Mouse (Mus musculus) hindbrain, embryonic 16.5 days (tissue): ENCODE results near the gene Ring1. TPM values are rescaled to one million over a fixed set of nuclear protein-coding genes. Genes with fewer than 3 reads are reported as not detected.
A peak's percentile ranks its signal among the peaks of the same experiment; 100 is the strongest.

ENCODE experiments used
- ATAC-seq: fragments of 200-750 bp; cut with Nextera tagmentation; 2 replicates; pipeline ENCODE4 v1.8.0; 2017; ENCODE audit warnings: moderate TSS enrichment, moderate library complexity
- H3K27ac ChIP-seq: fragments of 300-500 bp; sonication (generic); 2 replicates; pipeline ENCODE4 v1.5.1; 2014; ENCODE audit warnings: low read depth, mild to moderate bottlenecking, control low read depth, low read length, moderate library complexity
- H3K27me3 ChIP-seq: fragments of 300-500 bp; sonication (generic); replicated peaks from 2 replicates; pipeline ENCODE4 v1.6.1; 2014; ENCODE audit warnings: low read length; ENCODE audit not compliant: control insufficient read depth, insufficient read depth
- H3K36me3 ChIP-seq: fragments of 300-500 bp; sonication (generic); 2 replicates; pipeline ENCODE4 v1.6.1; 2014; ENCODE audit warnings: mild to moderate bottlenecking, low read length, moderate library complexity, mixed read lengths; ENCODE audit not compliant: control insufficient read depth, insufficient read depth
- H3K4me1 ChIP-seq: fragments of 300-500 bp; sonication (generic); 2 replicates; pipeline ENCODE4 v1.6.1; 2014; ENCODE audit warnings: low read depth, low read length; ENCODE audit not compliant: control insufficient read depth, insufficient read depth
- H3K4me2 ChIP-seq: fragments of 300-500 bp; sonication (generic); 2 replicates; pipeline ENCODE4 v1.6.1; 2014; ENCODE audit warnings: mild to moderate bottlenecking, low read length, control low read depth, moderate library complexity
- H3K4me3 ChIP-seq: fragments of 300-500 bp; sonication (generic); 2 replicates; pipeline ENCODE4 v1.5.1; 2014; ENCODE audit warnings: mild to moderate bottlenecking, low read length, control low read depth, moderate library complexity
- H3K9ac ChIP-seq: fragments of 300-500 bp; sonication (generic); 2 replicates; pipeline ENCODE4 v1.6.1; 2014; ENCODE audit warnings: low read depth, mild to moderate bottlenecking, control low read depth, low read length, moderate library complexity
- H3K9me3 ChIP-seq: fragments of 300-500 bp; sonication (generic); 2 replicates; pipeline ENCODE4 v1.6.1; 2014; ENCODE audit warnings: mild to moderate bottlenecking, low read length, moderate library complexity; ENCODE audit not compliant: control insufficient read depth
- whole genome bisulfite sequencing: fragments of 180-500 bp; shearing (Covaris S2); extraction: QIAGEN DNeasy Blood & Tissue Kit; methylation state at CpG from one replicate; pipeline ENCODE4 v1.1.7; 2014; 5-methylcytosine and 5-hydroxymethylcytosine counted together
- polyA plus RNA-seq: library from polyadenylated mRNA; unstranded; fragments of >200 nt; fragmentation: Nextera tagmentation; extraction: Ambion mirVana; gene quantifications from 2 replicates; pipeline ENCODE4 v1.2.1, GENCODE M21; 2015

Ring1 gene
- polyA plus RNA-seq, 1 experiment from 2014 or later = 17.3 TPM

DNA sequence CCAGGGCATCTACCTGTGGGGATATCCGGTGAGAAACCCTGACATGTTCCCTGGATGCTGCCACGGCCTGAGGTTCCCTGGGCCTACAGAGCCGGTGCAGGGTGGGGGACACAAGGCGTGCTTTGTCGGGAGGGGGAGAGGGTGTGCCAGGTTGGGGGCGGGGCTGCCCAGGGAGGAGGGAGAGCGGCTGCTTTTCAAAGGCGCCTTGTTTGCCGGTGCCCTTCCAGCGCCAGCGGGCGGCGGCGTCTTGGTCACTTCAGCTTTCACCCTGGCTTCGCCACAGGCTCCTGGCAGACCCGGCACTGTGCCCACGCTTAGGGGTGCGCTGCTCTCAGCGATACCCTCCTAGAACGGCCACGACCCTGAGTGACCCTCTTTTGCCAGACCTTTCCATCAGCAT, 14.0 kb upstream of the Ring1 start:
- Histone ChIP-seq H3K4me2 (peak overlapping the region; percentile 63), H3K9ac (peak overlapping the region; percentile 62), H3K27ac (no peak overlapping the region), H3K36me3 (peaks cover 26% of the 10 kb centered on the region), H3K27me3 (no peaks in the 10 kb centered on the region), H3K4me3 (peak overlapping the region; percentile 30), H3K9me3 (no peaks in the 10 kb centered on the region), H3K4me1 (peaks cover 21% of the 10 kb centered on the region)
- WGBS = 7% methylated on average over 20 of the region's 21 CpGs
- peak; percentile 31; the same call in 1 of the 2 replicates for ATAC-seq

DNA sequence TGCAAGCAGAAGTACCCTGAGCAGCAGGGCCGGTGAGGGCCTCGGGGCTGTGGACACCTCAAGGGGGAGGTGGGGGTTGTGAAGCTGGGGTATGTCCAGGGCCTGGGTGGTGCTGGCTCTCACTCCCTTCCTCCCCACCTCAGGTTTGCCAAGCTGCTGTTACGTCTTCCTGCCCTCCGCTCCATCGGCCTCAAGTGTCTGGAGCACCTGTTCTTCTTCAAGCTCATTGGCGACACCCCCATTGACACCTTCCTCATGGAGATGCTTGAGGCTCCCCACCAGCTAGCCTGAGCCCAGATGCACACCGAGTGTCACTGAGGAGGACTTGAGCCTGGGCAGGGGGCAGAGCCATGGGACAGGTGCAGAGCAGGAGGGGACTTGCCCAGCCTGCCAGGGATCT, 12.8 kb upstream of the Ring1 start:
- ATAC-seq = no peak

DNA sequence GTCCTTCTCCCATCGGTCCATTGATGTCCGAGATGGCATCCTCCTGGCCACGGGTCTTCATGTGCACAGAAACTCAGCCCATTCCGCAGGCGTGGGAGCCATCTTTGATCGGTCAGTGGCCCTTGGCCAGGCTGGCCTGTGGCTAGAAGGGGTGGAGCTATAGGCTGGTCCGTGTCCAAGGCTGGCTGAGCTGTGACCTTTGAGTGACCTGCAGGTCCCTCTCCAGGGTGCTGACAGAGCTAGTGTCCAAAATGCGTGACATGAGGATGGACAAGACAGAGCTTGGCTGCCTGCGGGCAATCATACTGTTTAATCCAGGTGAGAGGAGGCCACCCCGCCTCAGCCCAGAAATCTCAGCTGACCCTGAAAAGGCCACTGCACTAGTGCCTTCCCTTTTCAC, 12.2 kb upstream of the Ring1 start:
- Histone ChIP-seq H3K27me3 (no peaks in the 10 kb centered on the region), H3K36me3 (peaks cover 26% of the 10 kb centered on the region), H3K9me3 (no peaks in the 10 kb centered on the region), H3K9ac (no peak overlapping the region), H3K4me2 (no peak overlapping the region), H3K4me1 (peaks cover 31% of the 10 kb centered on the region), H3K4me3 (no peak overlapping the region), H3K27ac (no peak overlapping the region)
- no peak for ATAC-seq
- 80% methylated on average over 10 of the region's 10 CpGs for WGBS

More for the DNA sequence above, 12.8 kb upstream of the Ring1 start:
- H3K27ac ChIP-seq = no peak overlapping the region
- no peak overlapping the region for H3K9ac ChIP-seq
- H3K9me3 ChIP-seq = no peaks in the 10 kb centered on the region
- peaks cover 31% of the 10 kb centered on the region for H3K4me1 ChIP-seq
- H3K36me3 ChIP-seq = peaks cover 26% of the 10 kb centered on the region
- 95% methylated on average over 7 of the region's 7 CpGs for WGBS
- no peaks in the 10 kb centered on the region for H3K27me3 ChIP-seq
- H3K4me2 ChIP-seq = no peak overlapping the region
- no peak overlapping the region for H3K4me3 ChIP-seq

DNA sequence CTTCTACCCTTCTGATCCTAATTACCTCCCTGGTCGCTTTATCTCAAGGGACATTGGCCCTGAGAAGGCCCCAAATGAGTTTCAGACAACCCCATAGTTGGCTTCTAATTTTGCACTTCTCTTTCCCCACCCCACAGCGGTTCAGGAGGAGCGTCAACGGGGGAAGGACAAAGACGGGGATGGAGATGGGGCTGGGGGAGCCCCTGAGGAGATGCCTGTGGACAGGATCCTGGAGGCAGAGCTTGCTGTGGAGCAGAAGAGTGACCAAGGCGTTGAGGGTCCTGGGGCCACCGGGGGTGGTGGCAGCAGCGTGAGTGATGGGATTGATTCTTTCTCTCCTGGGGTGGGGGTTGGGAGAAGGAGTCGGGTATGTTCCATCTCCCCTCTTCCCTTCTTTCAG, 11.0 kb upstream of the Ring1 start:
- Histone ChIP-seq H3K27me3 (no peaks in the 10 kb centered on the region), H3K4me3 (no peak overlapping the region), H3K27ac (no peak overlapping the region), H3K36me3 (peaks cover 26% of the 10 kb centered on the region), H3K4me1 (peaks cover 34% of the 10 kb centered on the region), H3K4me2 (no peak overlapping the region), H3K9me3 (no peaks in the 10 kb centered on the region), H3K9ac (no peak overlapping the region)
- ATAC-seq = no peak
- WGBS = 89% methylated on average over 8 of the region's 9 CpGs

DNA sequence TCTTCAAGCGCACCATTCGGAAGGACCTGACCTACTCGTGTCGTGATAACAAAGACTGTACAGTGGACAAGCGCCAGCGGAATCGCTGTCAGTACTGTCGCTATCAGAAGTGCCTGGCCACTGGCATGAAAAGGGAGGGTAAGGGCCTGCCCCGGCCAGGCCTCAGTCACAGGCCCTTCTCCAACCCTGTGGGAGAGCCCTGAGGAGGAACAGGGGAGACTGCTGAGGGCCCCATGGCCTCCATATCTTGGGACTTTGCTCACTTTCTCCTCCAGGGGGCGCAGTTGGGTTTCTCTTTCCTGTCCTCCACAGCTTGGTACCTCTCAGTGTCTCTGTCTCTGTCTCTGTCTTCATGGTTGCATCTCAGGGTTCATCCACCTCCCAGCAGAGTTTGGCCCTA, 9.6 kb upstream of the Ring1 start:
- WGBS = 76% methylated on average over 10 of the region's 10 CpGs
- ATAC-seq = no peak
- Histone ChIP-seq H3K9me3 (no peaks in the 10 kb centered on the region), H3K27ac (no peak overlapping the region), H3K36me3 (peaks cover 36% of the 10 kb centered on the region), H3K4me3 (no peak overlapping the region), H3K4me2 (no peak overlapping the region), H3K4me1 (peaks cover 36% of the 10 kb centered on the region), H3K9ac (no peak overlapping the region), H3K27me3 (no peaks in the 10 kb centered on the region)

DNA sequence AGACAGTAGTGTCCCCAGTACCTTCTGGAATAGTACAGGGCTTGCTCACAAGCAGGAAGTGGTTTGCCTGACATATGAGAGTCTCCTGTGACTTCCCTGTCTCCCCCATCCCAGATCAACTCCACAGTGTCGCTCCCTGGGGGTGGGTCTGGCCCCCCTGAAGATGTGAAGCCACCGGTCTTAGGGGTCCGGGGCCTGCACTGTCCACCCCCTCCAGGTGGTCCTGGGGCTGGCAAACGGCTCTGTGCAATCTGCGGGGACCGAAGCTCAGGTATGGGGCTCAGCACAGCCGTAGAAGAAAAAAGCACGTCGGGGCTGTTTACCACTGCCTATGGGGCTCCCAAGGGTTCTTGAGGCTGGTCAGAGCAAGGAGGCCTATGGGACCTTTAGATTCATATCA, 9.0 kb upstream of the Ring1 start:
- Histone ChIP-seq H3K9me3 (no peaks in the 10 kb centered on the region), H3K9ac (no peak overlapping the region; the same call in 1 of the 2 replicates), H3K4me3 (no peak overlapping the region), H3K27ac (no peak overlapping the region), H3K4me1 (peaks cover 34% of the 10 kb centered on the region), H3K27me3 (no peaks in the 10 kb centered on the region), H3K36me3 (peaks cover 42% of the 10 kb centered on the region), H3K4me2 (peak overlapping the region; percentile 66)
- 89% methylated on average over 9 of the region's 9 CpGs for WGBS
- no peak for ATAC-seq

DNA sequence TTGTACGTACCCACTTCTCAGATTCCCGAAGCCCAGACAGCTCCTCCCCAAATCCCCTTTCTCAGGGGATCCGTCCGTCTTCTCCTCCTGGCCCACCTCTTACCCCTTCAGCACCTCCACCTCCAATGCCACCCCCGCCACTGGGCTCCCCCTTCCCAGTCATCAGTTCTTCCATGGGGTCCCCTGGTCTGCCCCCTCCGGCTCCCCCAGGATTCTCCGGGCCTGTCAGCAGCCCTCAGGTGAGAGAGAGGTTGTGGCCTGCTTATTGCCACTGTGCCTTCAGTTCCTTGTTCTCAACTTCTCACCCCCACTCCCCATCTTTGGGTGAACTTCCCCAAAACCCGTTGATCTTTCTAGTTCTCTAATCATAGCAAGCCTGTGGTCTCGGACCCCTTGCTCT, 8.3 kb upstream of the Ring1 start:
- no peak for ATAC-seq
- peak overlapping the region; percentile 90 for H3K4me3 ChIP-seq
- H3K4me2 ChIP-seq = peak overlapping the region; percentile 66
- peaks cover 44% of the 10 kb centered on the region for H3K36me3 ChIP-seq
- peaks cover 38% of the 10 kb centered on the region for H3K4me1 ChIP-seq
- no peaks in the 10 kb centered on the region for H3K9me3 ChIP-seq
- H3K9ac ChIP-seq = peak overlapping the region; percentile 95; the same call in 1 of the 2 replicates
- WGBS = 68% methylated on average over 9 of the region's 9 CpGs
- no peaks in the 10 kb centered on the region for H3K27me3 ChIP-seq
- no peak overlapping the region for H3K27ac ChIP-seq

DNA sequence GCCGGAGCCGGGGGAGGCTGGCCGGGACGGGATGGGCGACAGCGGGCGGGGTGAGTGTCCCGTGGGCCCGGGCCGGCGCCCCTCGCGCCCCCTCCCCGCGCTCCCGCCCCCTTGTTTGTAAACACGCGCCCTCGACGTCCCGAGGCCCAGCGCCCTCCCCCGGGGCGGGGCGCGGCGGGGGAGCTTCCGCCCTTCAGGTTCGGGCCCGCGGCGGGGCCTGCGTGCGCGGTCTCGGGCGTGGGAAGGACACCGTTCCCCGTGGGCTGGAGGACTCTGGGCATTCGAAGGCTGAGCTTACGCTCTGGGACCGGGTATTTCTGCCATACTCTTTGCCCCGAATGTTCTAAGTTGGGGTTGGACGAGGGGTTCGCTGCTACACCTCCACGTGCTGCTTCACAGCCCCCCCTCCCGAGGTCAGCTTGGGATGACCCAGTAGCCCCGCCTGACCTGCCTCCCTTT, 7.7 kb upstream of the Ring1 start:
- no peak for ATAC-seq
- WGBS = under 1% methylated on average over 30 of the region's 48 CpGs

DNA sequence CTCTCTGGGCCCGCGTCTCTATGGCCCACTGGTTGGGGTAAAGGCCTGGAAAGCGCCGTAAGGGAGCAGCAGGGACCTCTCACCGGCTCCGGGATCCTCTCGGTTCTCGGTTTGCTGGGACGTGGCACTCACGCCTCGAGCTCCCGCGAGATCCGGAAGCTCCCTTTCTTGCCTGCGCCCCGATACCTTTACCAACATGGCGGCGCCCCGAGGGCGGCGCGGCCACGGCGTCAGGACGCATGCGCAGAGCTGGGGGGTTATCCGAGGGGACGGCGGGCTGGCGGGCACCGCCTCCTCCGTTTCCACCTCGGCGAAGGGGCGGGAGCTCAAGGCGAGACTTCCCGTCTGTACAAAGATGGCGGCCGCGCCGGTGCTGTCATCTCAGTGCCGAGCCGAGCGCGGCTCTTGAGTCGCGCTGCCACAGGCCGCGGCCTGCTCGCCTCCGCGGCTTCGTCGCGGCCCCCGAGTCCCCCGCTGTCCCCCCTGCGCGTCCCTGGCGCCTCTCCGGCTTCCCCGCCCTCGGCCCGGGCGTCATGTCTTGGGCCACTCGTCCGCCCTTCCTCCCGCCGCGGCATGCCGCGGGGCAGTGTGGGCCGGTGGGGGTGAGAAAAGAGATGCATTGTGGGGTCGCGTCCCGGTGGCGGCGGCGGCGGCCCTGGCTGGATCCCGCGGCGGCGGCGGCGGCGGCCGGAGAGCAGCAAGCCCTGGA, 7.1 kb upstream of the Ring1 start, which contains the start of the genes Slc39a7 and Rxrb:
Gene Slc39a7 (minus strand): TSS at position 218 of the 709 bp plus-strand sequence.
Gene Rxrb (plus strand): TSS at position 348 of the 709 bp plus-strand sequence.
- peak; percentile 85 for ATAC-seq

More for the DNA sequence above, 7.7 kb upstream of the Ring1 start:
- Histone ChIP-seq H3K27ac (peak overlapping the region; percentile 98), H3K9ac (peak overlapping the region; percentile 95), H3K36me3 (peaks cover 38% of the 10 kb centered on the region), H3K9me3 (no peaks in the 10 kb centered on the region), H3K4me1 (peaks cover 42% of the 10 kb centered on the region), H3K27me3 (no peaks in the 10 kb centered on the region), H3K4me2 (peak overlapping the region; percentile 66), H3K4me3 (peak overlapping the region; percentile 90)

More for the DNA sequence above, 7.1 kb upstream of the Ring1 start, which contains the start of the genes Slc39a7 and Rxrb:
- H3K4me2 ChIP-seq = peak within 1 kb of the TSS; percentile 97
- H3K27me3 ChIP-seq = no peaks in the 10 kb centered on the region
- peak within 1 kb of the TSS; percentile 95 for H3K9ac ChIP-seq
- H3K36me3 ChIP-seq = peaks cover 34% of the 10 kb centered on the region
- H3K27ac ChIP-seq = peak within 1 kb of the TSS; percentile 98
- peak within 1 kb of the TSS; percentile 90 for H3K4me3 ChIP-seq
- H3K4me1 ChIP-seq = peaks cover 48% of the 10 kb centered on the region
- no peaks in the 10 kb centered on the region for H3K9me3 ChIP-seq
- under 1% methylated on average over 80 of the region's 88 CpGs for WGBS
